Mouse (Mus musculus) cerebellum, adult 9-11 months (tissue): ENCODE data around the gene Slc25a35.
"Not testable (repeated sequence)": the region's sequence is repeated elsewhere in the genome, so short reads cannot be mapped to it uniquely, and the experiment has no call there.

Experiments
- DNase-seq: peaks from one replicate; pipeline ENCODE4 v3.0.0; 2022

Slc25a35 gene

DNA sequence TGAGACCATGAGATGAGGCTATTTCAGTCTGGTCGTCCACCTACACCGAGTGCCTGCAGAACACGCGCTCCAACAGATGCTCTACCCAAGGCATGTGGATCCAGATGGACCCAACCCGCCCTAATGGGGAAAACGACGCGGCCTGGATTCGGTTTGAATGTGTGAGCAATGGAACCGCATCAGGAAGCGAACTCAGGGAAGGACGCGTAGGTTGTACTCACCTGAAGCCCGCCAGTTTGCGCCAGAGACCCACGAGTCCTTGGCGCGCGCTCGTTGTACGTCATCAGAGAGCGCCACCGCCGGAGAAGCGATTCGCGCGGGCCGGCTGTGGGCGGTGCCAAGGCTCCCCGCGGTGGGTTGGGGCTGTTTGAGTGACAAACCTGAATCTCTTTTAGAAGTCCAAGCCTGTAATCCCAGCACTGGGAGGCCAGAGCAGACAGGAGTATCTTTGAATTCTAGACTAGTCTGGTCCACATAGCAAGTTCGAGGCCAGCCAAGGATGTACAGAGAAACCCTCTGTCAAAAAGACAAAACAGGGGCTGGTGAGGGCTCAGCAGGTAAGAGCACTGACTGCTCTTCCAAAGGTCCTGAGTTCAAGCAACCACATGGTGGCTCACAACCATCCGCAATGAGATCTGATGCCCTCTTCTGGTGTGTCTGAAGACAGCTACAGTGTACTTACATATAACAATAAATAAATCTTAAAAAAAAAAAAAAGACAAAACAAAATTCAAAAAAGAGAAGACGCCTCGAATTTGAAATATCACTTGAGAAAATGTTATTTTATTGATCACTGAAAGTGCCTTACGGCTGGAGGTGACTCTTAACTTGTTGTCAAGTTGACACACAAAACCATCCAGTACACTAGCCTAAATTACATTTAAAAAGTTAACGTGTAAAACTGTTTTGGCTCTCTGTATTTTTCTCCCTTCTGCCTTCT, 40.5 kb downstream of the Slc25a35 start, which contains the start of gene Pfas:
Gene Pfas, minus strand, starts transcription at position 279 of the 940 bp plus-strand sequence.
- peak; percentile 93 for DNase-seq

GRCm38 (mm10) chr11:69009508-69009907, 41.6 kb downstream of the Slc25a35 start:
- DNase-seq = no peak

DNA sequence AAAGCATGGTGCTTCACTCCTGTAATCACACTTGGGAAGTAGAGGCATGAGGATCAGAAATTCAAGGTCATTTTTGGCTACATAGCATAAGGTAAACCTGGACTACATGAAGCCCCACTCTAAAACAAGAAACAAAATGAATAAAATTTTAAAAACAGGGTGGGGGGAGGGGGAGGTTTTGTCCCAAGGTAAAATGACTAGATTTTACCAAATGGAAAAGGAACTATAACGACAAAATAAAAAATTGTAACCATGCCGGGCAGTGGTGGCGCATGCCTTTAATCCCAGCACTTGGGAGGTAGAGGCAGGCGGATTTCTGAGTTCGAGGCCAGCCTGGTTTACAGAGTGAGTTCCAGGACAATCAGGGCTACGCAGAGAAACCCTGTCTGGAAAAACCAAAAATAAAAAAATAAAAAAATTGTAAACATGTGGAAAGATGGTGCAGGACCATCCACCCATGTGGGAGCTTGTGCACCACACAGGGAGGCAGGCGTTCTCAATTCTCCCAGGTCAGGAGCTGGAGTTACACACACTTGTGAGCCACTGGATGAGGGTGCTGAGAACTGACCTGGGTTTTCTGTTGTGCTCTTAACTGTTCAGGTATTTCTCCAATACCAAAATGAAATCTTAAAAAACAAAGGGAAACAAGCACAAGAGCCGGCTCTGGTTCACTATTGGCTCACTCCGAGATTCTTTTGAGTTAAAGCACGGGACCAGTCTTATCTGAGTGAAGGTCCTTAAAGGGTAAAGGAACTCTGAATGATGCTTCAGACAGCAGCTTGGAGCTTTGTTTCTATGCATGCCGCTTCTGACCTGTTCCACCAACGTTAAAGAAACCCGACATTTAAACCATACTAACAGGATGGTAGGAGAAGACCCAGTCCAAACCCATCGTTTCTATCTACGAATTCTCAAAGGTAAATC, 42.7 kb downstream of the Slc25a35 start:
- no peak for DNase-seq

- DNase-seq = not testable (repeated sequence)
These were observed 43.5 kb downstream of the Slc25a35 start for GRCm38 (mm10) chr11:69011445-69011844.

- peak; percentile 93 for DNase-seq
These were observed 44.2 kb downstream of the Slc25a35 start for GRCm38 (mm10) chr11:69012071-69012601.

DNA sequence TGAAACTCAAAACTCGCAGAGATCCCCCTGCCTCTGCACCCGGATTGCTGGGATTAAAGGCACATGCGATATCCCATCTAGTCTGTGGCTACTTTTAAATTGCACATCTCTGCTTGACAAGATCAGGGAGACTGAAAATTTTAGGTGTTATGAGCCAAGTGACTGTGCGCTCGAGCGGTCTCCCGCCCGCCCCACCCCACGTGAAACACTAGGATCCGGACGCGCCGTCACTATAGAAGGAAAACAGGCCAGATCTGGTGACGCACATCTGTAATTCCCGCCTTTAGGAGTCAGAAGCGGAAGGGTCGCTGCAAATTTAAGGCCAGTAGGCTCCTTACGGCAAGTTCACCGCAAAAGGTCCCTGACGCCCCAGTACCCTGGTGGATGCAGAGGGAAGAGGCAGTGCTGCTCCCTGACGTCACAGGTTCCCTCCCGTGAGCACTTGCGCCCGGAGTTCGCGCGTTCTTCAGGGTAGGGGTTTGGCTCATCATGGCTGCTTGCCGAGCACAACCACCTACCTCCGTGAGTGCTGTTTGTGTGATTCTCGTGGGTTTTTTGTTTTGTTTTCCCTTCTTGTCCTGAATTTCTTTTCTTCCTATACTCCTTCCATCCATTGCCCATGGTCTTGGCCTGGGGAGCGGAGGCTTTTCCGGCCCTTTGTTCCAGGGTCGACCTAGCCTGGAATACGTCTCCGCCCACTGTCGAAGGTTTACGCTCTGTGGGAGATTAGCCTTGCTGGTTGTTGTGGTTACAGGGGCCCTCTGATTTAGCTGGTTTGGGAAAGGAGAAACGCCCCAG, 47.9 kb downstream of the Slc25a35 start, which contains the start of gene Ctc1:
Gene Ctc1, plus strand, starts transcription at position 268 of the 798 bp plus-strand sequence.
- peak; percentile 92 for DNase-seq

GRCm38 (mm10) chr11:69016755-69017154, 48.8 kb downstream of the Slc25a35 start:
- no peak for DNase-seq

- no peak for DNase-seq
These were observed 52.8 kb downstream of the Slc25a35 start for GRCm38 (mm10) chr11:69020691-69021090.
